Mouse (Mus musculus): Measurements from ENCODE around the gene Gm42669. TPM values are rescaled to one million over a fixed set of nuclear protein-coding genes. Genes with fewer than 3 reads are reported as not detected.

Gm42669 gene
- total RNA-seq, 2 experiments from 2014 or later: not detected

Other genes starting within 250 kb of the Gm42669 start
- gene Tgfbr3, start 218.0 kb upstream of the Gm42669 start, total RNA-seq (2021): 10 to 100 TPM; 31.6 to 32.7 TPM
- 1 to 10 TPM; 2.4 TPM for gene Brdt, start 176.5 kb upstream of the Gm42669 start, total RNA-seq (2021)
- gene Ephx4, start 104.9 kb upstream of the Gm42669 start, total RNA-seq (2021): 1 to 10 TPM; 1.4 to 1.7 TPM
- gene Lpcat2b, start 76.1 kb upstream of the Gm42669 start, total RNA-seq (2021): not detected
- gene Btbd8, start 69.6 kb upstream of the Gm42669 start, total RNA-seq (2021): 10 to 100 TPM in 1 of 2 experiments, 1 to 10 TPM in 1; 9.8 to 16.1 TPM
- gene 1700028K03Rik, start 27.1 kb downstream of the Gm42669 start, total RNA-seq (2021): not detected
- 10 to 100 TPM in 1 of 2 experiments, 1 to 10 TPM in 1; 9.1 to 10.6 TPM for gene Rpap2, start 89.8 kb downstream of the Gm42669 start, total RNA-seq (2021)
- 1 to 10 TPM; 5.5 to 6.1 TPM for gene Glmn, start 90.3 kb downstream of the Gm42669 start, total RNA-seq (2021)
- not detected for gene Gfi1, start 218.4 kb downstream of the Gm42669 start, total RNA-seq (2021)